Mouse (Mus musculus): ENCODE measurements around the gene Igfbpl1. TPM values are rescaled to one million over a fixed set of nuclear protein-coding genes. Genes with fewer than 3 reads are reported as not detected.
A peak's percentile ranks its signal among the peaks of the same experiment; 100 is the strongest.

The Igfbpl1 gene
- 0.24 and 0.25 TPM in 2 replicates for polyA plus RNA-seq (2012; rRNA removed)

- Histone ChIP-seq H3K4me1 (ENCODE audit: control insufficient read depth, insufficient read depth, low read length) (no peaks in the 10 kb centered on the region; the same call in 1 of the 2 replicates), H3K4me3 (ENCODE audit: control insufficient read depth, low read depth, low read length) (peak within 1 kb of the TSS; percentile 1; the same call in 1 of the 2 replicates), H3K36me3 (ENCODE audit: control insufficient read depth, insufficient read depth, low read length) (no peaks in the 10 kb centered on the region), H3K27me3 (ENCODE audit: control insufficient read depth, insufficient read depth, low read length) (no peaks in the 10 kb centered on the region), H3K27ac (ENCODE audit: control insufficient read depth, insufficient read depth, low read depth, low read length) (no peak within 1 kb of the TSS)
- TF ChIP-seq POLR2A (IDR thresholded peaks at IDR 0.05; ENCODE audit: control insufficient read depth, low read depth, low read length) (no peak), CTCF (IDR thresholded peaks at IDR 0.05; ENCODE audit: control insufficient read depth, insufficient read depth, insufficient replicate concordance, low read depth, low read length) (no peak)
Observed at GRCm38 (mm10) chr4:45826275-45827040, at the start of gene Igfbpl1. Gene Igfbpl1, minus strand, starts transcription at chr4:45826923.

DNA sequence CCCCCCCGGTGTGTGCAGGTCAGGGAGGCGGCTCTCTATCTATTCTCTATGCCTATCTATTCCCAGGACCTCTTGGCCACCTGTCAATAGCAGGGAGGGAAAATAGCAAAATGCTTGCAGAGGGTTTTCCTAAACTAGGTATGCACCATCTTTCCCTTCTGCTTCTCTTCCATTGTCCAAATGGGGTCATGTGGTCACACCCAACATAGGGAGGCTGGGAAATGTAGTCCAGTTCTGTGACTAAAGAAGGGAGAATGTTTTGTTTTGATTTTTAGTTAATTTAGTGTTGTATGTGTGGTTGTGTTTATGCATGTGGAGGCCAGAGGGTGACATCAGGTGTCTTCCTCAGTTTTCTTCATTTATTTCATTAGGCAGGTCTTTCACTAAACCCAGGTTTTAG is 45.4 kb upstream of the Igfbpl1 start:
- no peak overlapping the region for H3K27ac ChIP-seq (ENCODE audit: control insufficient read depth, insufficient read depth, low read depth, low read length)
- TF ChIP-seq CTCF (IDR thresholded peaks at IDR 0.05; ENCODE audit: control insufficient read depth, insufficient read depth, insufficient replicate concordance, low read depth, low read length) (no peak), POLR2A (IDR thresholded peaks at IDR 0.05; ENCODE audit: control insufficient read depth, low read depth, low read length) (no peak)
- no peaks in the 10 kb centered on the region for H3K27me3 ChIP-seq (ENCODE audit: control insufficient read depth, insufficient read depth, low read length)
- peaks cover 7% of the 10 kb centered on the region for H3K4me1 ChIP-seq (ENCODE audit: control insufficient read depth, insufficient read depth, low read length)
- no peaks in the 10 kb centered on the region for H3K36me3 ChIP-seq (ENCODE audit: control insufficient read depth, insufficient read depth, low read length)
- H3K4me3 ChIP-seq (ENCODE audit: control insufficient read depth, low read depth, low read length): no peak overlapping the region

GRCm38 (mm10) chr4:45869021-45869815 is 42.5 kb upstream of the Igfbpl1 start:
- Histone ChIP-seq H3K27ac (ENCODE audit: control insufficient read depth, insufficient read depth, low read depth, low read length) (no peak overlapping the region), H3K36me3 (ENCODE audit: control insufficient read depth, insufficient read depth, low read length) (no peaks in the 10 kb centered on the region), H3K27me3 (ENCODE audit: control insufficient read depth, insufficient read depth, low read length) (no peaks in the 10 kb centered on the region), H3K4me3 (ENCODE audit: control insufficient read depth, low read depth, low read length) (peak overlapping the region; percentile 61), H3K4me1 (ENCODE audit: control insufficient read depth, insufficient read depth, low read length) (peaks cover 7% of the 10 kb centered on the region)
- TF ChIP-seq POLR2A (IDR thresholded peaks at IDR 0.05; ENCODE audit: control insufficient read depth, low read depth, low read length) (no peak), CTCF (IDR thresholded peaks at IDR 0.05; ENCODE audit: control insufficient read depth, insufficient read depth, insufficient replicate concordance, low read depth, low read length) (no peak)

GRCm38 (mm10) chr4:45867416-45867815 is 40.7 kb upstream of the Igfbpl1 start:
- Histone ChIP-seq H3K36me3 (ENCODE audit: control insufficient read depth, insufficient read depth, low read length) (no peaks in the 10 kb centered on the region), H3K4me3 (ENCODE audit: control insufficient read depth, low read depth, low read length) (no peak overlapping the region), H3K27me3 (ENCODE audit: control insufficient read depth, insufficient read depth, low read length) (no peaks in the 10 kb centered on the region), H3K4me1 (ENCODE audit: control insufficient read depth, insufficient read depth, low read length) (peaks cover 7% of the 10 kb centered on the region), H3K27ac (ENCODE audit: control insufficient read depth, insufficient read depth, low read depth, low read length) (no peak overlapping the region)
- TF ChIP-seq POLR2A (IDR thresholded peaks at IDR 0.05; ENCODE audit: control insufficient read depth, low read depth, low read length): no peak
- no peak for TF ChIP-seq CTCF (IDR thresholded peaks at IDR 0.05; ENCODE audit: control insufficient read depth, insufficient read depth, insufficient replicate concordance, low read depth, low read length)

- TF ChIP-seq POLR2A (IDR thresholded peaks at IDR 0.05; ENCODE audit: control insufficient read depth, low read depth, low read length): no peak
- TF ChIP-seq CTCF (IDR thresholded peaks at IDR 0.05; ENCODE audit: control insufficient read depth, insufficient read depth, insufficient replicate concordance, low read depth, low read length): no peak
- H3K27me3 ChIP-seq (ENCODE audit: control insufficient read depth, insufficient read depth, low read length): no peaks in the 10 kb centered on the region
- no peak overlapping the region for H3K4me3 ChIP-seq (ENCODE audit: control insufficient read depth, low read depth, low read length)
- no peaks in the 10 kb centered on the region for H3K36me3 ChIP-seq (ENCODE audit: control insufficient read depth, insufficient read depth, low read length)
- H3K27ac ChIP-seq (ENCODE audit: control insufficient read depth, insufficient read depth, low read depth, low read length): no peak overlapping the region
- H3K4me1 ChIP-seq (ENCODE audit: control insufficient read depth, insufficient read depth, low read length): peaks cover 2% of the 10 kb centered on the region
Observed at GRCm38 (mm10) chr4:45861160-45861559, 34.4 kb upstream of the Igfbpl1 start.

DNA sequence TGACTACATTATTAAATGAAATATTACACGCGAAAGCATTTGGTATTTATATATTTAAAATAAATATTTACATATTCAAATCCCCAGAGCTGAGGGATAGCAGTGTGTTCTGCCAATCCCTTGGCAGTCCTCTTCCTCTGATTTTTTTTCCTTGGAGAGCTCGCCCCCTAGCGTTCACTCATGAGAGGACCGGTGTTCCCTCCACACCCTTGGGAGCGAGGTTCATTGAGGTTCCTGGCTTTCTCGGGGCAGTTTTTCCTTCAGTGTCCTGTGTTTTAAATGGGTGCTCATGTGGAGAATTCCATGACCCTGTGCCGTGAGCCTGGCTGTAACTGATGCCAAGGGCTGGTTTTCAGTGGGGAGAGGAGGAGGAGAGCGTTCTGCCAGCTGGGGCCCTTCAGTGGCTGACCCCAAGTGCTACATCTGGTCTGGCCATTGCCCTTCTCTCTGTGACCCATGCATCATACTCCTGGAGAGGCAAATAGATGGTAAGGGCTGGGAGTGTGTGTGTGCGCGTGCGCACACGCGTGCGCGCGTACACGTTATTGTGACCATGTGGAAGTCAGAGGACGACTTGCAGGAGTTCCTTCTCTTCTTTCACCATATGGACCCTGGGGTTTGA is 29.2 kb upstream of the Igfbpl1 start:
- peaks cover 6% of the 10 kb centered on the region for H3K4me1 ChIP-seq (ENCODE audit: control insufficient read depth, insufficient read depth, low read length)
- no peaks in the 10 kb centered on the region for H3K27me3 ChIP-seq (ENCODE audit: control insufficient read depth, insufficient read depth, low read length)
- no peak overlapping the region for H3K27ac ChIP-seq (ENCODE audit: control insufficient read depth, insufficient read depth, low read depth, low read length)
- no peak overlapping the region for H3K4me3 ChIP-seq (ENCODE audit: control insufficient read depth, low read depth, low read length)
- TF ChIP-seq CTCF (IDR thresholded peaks at IDR 0.05; ENCODE audit: control insufficient read depth, insufficient read depth, insufficient replicate concordance, low read depth, low read length) (peak; percentile 75; the same call in 1 of the 2 replicates), POLR2A (IDR thresholded peaks at IDR 0.05; ENCODE audit: control insufficient read depth, low read depth, low read length) (no peak)
- H3K36me3 ChIP-seq (ENCODE audit: control insufficient read depth, insufficient read depth, low read length): no peaks in the 10 kb centered on the region

Data from testis, adult 2 months (tissue).